Mouse (Mus musculus): ENCODE data around the gene Slc17a5.

The Slc17a5 gene

GRCm38 (mm10) chr9:78587914-78588313 is at the start of gene Slc17a5:
TSS of gene Slc17a5 (minus strand) at chr9:78588041.
- DNase-seq (ENCODE audit: low spot score): peak; percentile 91

DNA sequence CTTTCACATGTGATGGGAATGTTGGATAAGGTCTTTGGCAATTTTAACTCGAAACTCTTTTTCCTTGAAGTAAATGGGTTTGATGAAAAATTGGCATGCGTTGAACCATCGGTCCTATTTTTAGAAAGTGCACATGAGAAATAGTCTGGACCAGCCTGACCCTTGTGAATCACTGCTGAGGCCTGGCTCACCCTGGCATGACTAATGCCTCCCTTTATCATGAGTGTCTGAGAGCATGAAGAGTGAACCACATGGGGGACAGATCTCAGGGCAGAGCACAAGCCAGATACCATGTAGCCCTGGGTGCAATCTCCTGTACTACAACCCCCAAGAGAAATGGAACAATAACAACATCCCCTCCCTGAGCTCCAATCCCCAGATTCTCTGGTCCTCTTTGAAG is 46.1 kb upstream of the Slc17a5 start:
- DNase-seq (ENCODE audit: low spot score): no peak

GRCm38 (mm10) chr9:78631755-78632434 is 44.1 kb upstream of the Slc17a5 start:
- no peak for DNase-seq (ENCODE audit: low spot score)

DNA sequence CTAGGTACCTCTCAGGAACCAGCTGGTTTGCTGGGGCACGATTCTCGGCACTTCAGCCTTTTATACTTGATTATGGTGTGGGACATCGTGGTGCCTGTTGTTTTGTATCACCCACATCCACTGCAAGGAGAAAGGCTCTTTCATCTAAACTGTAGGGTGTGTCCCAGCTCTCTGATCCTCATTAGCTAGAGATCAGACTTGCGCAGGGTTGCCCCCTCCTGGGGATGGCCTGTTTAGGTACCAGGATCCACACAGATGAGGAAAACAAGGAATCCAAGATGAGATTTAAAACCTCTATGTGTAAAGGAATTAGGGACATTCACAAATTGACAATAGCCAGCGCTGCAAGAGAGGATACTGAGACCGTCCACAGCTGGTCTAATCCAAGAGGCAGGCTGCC is 42.1 kb upstream of the Slc17a5 start:
- no peak for DNase-seq (ENCODE audit: low spot score)

- no peak for DNase-seq (ENCODE audit: low spot score)
Measured at GRCm38 (mm10) chr9:78623301-78623747, 35.5 kb upstream of the Slc17a5 start.

GRCm38 (mm10) chr9:78619285-78619684 is 31.4 kb upstream of the Slc17a5 start:
- no peak for DNase-seq (ENCODE audit: low spot score)

DNA sequence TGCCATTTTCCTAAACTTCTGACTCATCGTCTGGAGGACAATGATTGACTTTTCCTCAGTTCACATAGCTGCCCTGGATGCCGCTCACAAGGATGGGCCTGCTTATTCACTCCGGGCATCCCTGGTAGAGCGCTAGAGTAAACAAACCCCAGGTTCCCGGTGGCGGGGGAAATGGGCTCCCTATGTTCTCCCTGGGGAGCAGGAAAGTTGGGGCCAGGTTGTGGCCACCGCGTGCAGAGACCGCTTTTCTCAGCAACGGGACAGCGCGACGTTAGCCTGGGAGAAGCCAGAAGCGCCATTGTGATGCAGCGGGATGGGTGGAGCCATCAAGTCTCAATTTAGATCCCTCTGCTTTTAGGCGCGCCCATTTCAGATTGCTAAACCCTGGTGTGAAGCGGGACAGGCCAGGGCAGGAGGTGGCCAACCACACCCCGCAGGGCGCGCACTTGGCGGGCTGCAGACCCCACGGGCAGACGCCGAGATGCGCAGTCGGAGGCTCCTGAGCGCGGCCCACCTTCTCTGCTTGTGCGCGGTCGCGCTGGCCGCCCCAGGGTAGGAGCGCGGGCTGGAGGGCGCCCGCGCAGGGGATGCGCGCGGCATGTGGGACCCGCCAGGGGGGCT is 27.7 kb upstream of the Slc17a5 start, which contains the start of gene Cd109:
Gene Cd109 (plus strand): TSS at position 146 of the 621 bp plus-strand sequence.
- DNase-seq (ENCODE audit: low spot score): peak; percentile 13

- DNase-seq (ENCODE audit: low spot score): no peak
Measured at GRCm38 (mm10) chr9:78614201-78614600, 26.4 kb upstream of the Slc17a5 start.

DNA sequence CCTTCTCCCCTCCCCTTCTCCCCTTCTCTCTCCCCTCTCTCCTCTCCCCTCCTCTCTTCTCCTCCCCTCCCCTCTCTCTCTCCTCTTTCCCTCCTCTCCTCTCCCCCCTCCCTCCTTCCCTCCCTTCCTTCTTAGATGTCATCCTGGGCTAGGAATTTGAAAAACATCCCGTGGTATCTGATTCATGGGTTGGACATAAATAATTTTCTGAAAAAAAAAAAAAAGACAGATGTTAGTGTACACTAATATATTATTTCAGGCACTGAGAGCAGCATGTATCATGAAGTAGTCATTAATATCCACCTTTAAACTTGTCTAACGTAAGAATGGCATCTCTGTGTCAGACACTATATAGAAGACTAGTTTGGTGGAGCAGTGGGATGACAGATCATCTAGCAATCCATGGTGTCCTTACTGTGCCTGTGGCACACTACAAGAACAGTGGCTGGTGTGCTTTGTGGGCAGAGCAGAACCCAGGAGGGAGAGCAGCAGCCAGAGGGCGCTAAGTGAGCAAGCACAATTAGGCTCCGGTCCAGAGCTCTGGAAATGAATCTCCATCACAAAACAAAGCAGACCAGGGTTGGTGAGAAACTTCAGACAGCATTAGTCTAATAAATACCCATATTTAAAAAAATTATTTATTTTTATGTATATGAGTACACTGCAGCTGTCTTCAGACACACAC is 13.3 kb upstream of the Slc17a5 start:
- DNase-seq (ENCODE audit: low spot score): no peak

DNA sequence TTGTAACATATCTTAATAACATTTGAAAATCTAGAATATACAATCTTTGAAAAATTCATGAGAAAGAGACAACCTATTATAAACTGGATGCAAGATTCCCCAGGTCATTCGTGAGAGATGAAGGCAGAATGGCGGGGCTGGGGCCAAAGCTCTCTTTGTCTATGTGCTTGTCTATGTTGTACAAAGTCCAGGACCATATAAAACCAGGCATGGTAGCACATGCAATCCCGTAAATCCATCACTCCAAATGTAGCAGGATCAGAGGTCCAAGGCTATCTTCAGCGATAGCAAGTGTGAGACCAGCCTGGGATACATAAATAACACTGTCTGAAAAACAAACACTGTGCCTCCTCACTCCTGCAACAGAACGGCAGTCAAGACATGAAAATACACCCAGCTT is 12.1 kb upstream of the Slc17a5 start:
- DNase-seq (ENCODE audit: low spot score): no peak

- DNase-seq (ENCODE audit: low spot score): peak; percentile 13
Measured at GRCm38 (mm10) chr9:78596834-78597233, 9.0 kb upstream of the Slc17a5 start.

- DNase-seq (ENCODE audit: low spot score): no peak
Measured at GRCm38 (mm10) chr9:78595769-78596555, 8.1 kb upstream of the Slc17a5 start.

- no peak for DNase-seq (ENCODE audit: low spot score)
Measured at GRCm38 (mm10) chr9:78595257-78595656, 7.4 kb upstream of the Slc17a5 start.

DNA sequence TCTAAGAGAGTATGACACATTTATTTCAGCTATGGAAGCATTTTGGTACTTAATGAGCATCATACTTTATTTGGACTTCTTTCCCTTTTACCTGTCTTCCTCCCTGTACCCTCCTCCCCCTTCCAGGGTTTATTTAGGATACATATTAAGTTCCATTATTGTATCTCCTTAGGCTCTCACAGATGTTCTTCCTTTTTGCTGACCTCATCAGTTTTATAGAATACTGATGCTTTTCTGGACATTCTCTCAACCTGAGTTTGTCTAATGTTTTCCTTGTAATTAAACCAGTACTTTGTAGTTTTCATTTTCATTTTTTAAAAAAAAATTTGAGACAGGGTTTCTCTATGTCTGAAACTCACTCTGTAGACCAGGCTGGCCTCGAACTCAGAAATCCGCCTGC is 2.6 kb upstream of the Slc17a5 start:
- no peak for DNase-seq (ENCODE audit: low spot score)

DNA sequence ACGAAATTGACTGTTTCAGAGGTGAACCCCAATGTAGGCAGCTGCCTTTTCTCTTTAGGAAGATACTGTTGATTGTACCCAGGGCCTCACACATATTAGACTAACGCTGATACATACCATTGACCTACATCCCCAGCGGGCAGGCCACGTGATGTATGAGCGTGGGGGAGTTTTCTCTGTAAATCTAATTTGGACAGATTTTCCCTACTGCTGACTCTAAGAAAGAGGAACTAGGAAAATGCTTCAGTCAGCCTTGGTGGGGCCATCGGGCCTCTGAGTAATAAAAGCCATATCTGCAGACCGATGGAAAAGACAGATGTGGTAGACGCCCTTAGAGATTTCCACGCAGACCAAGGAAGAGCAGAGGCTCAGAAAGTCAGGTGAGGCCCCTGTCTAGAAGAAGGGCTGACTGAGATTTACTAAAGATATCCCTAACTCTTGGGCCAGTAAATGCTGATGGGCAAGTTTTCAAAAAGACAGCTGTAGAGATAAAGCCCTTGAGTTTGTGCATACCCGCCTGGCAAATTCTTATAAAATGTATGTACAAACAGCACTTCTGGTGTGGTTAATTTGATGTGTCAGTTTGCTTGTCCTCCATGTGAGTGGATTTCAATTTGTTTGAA is 681 bp upstream of the Slc17a5 start:
- DNase-seq (ENCODE audit: low spot score): peak; percentile 6

DNA sequence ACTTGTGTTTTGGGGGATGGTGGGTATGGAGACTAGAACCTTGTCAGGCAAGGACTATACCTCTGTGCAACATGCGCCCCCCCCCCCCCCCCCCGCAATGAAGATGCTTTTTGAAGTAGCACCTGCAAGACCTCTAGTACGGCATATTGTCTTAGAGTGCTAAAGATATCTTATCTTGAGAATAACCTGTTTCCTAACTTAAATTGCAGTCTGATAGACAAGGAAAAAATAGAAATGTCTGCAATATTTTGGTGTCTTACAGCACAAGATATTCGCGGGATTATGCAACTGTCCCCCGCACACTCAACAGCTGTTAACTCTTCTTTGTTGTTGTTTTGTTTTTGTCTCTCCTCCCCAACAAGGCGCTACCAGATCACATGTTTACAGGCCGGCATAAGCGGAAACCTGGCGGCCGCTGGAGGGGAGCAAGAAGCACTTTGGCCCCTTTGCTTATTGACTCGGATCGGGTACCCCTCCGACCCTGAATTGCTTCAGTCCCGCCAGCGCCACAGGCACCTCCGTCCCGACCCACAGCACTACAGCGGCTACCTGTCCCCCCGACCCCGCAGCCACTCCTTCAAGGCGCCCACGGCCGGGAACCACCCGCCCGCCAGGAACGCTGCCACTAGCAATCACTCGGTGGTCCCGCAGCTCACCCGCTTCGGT is 490 bp downstream of the Slc17a5 start:
- no peak for DNase-seq (ENCODE audit: low spot score)

GRCm38 (mm10) chr9:78579644-78580396 is 8.0 kb downstream of the Slc17a5 start:
- no peak for DNase-seq (ENCODE audit: low spot score)

- no peak for DNase-seq (ENCODE audit: low spot score)
Measured at GRCm38 (mm10) chr9:78578824-78579223, 9.0 kb downstream of the Slc17a5 start.

DNA sequence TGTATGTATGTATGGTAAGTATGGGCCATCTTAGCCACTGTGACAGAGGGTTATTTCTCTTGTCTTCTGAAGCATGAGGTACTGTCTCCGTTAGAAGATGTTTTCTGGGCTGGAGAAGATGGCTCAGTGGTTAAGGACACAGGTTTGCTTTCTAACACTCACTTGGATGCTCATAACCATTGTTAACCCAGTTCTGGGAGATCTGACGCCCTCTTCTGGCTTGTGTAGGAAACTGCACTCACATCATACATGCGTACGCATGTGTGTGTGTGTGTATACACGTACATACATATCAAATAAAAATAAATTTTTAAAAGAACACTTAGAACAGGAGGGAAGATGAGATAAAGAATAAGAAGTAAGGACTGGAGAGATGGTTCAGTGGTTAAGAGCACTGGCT is 11.4 kb downstream of the Slc17a5 start:
- no peak for DNase-seq (ENCODE audit: low spot score)

DNA sequence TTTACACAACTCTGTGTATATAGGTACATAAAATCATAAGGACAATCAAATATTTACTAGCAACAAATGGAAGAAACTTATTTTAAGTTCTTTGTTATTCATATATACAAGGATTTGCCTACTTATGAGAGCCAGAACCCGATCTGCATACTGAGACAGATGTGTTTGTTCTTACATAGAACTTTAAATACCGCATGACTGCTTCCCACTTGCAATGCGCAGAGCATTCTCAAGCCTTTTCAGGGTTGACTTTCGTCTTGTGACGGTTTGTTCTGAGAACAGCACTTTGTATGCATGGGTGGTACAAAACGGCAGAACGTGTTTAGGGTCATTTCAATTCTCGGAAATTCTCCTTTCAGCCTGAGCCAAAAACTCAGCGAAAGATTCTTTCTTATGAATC is 17.9 kb downstream of the Slc17a5 start:
- no peak for DNase-seq (ENCODE audit: low spot score)

GRCm38 (mm10) chr9:78559479-78559878 is 28.4 kb downstream of the Slc17a5 start:
- DNase-seq (ENCODE audit: low spot score): no peak
